Mouse (Mus musculus): ENCODE measurements at regions not wholly inside any gene's neighbourhood (a gene's known extent, or its start where the extent isn't known, plus 50 kb on each side); places are given as distances from the start of the nearest gene placed in this dataset.

DNA sequence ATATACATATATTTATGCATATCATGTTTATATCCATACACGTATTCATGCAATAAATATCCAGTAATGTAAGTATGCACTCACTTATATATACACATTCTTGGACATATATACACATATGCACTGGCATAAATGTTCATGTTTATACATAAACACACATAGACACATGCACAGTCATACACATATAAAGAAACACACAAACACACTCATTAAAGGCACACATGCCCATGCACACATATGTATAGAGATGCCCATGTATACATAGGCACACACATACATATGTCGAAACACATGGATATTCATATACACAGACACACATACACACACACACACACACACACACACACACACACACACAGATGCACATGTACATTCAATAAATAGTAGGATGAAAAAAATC, 189.3 kb upstream of the Chl1 start:
- ATAC-seq (ENCODE audit: low FRiP score, low TSS enrichment) (no peak), DNase-seq (ENCODE audit: low spot score) (no peak)
- H3K4me1 ChIP-seq (replicated peaks; ENCODE audit: control insufficient read depth, insufficient read depth), result no peaks in the 10 kb centered on the region
- no peak overlapping the region for H3K4me2 ChIP-seq (replicated peaks; ENCODE audit: low read depth)
- TF ChIP-seq EP300 (optimal IDR thresholded peaks at IDR 0.05) (no peak), CTCF (IDR thresholded peaks at IDR 0.05; ENCODE audit: low read depth) (no peak)
- no peak overlapping the region for H3K4me3 ChIP-seq (ENCODE audit: low read depth, low read length)
- no peaks in the 10 kb centered on the region for H3K36me3 ChIP-seq (ENCODE audit: control insufficient read depth, insufficient read depth, low read length)
- 75% methylated on average over 2 of the region's 2 CpGs for WGBS
- H3K27me3 ChIP-seq (ENCODE audit: control insufficient read depth, insufficient read depth, low read length), result no peaks in the 10 kb centered on the region
- no peak overlapping the region for H3K9ac ChIP-seq (ENCODE audit: low read length)
- H3K9me3 ChIP-seq (ENCODE audit: control insufficient read depth, low read length), result no peaks in the 10 kb centered on the region
- no peak overlapping the region for H3K27ac ChIP-seq (replicated peaks)

GRCm38 (mm10) chr6:103322442-103322841, 187.9 kb upstream of the Chl1 start:
- no peak overlapping the region for H3K9ac ChIP-seq (ENCODE audit: low read length)
- no peak overlapping the region for H3K4me2 ChIP-seq (replicated peaks; ENCODE audit: low read depth)
- H3K9me3 ChIP-seq (ENCODE audit: control insufficient read depth, low read length), result no peaks in the 10 kb centered on the region
- no peak overlapping the region for H3K4me3 ChIP-seq (ENCODE audit: low read depth, low read length)
- H3K36me3 ChIP-seq (ENCODE audit: control insufficient read depth, insufficient read depth, low read length), result no peaks in the 10 kb centered on the region
- H3K4me1 ChIP-seq (replicated peaks; ENCODE audit: control insufficient read depth, insufficient read depth), result no peaks in the 10 kb centered on the region
- no peak for TF ChIP-seq CTCF (IDR thresholded peaks at IDR 0.05; ENCODE audit: low read depth)
- TF ChIP-seq EP300 (optimal IDR thresholded peaks at IDR 0.05), result no peak
- no peak overlapping the region for H3K27ac ChIP-seq (replicated peaks)
- DNase-seq (ENCODE audit: low spot score) (no peak), ATAC-seq (ENCODE audit: low FRiP score, low TSS enrichment) (no peak)
- H3K27me3 ChIP-seq (ENCODE audit: control insufficient read depth, insufficient read depth, low read length), result no peaks in the 10 kb centered on the region

DNA sequence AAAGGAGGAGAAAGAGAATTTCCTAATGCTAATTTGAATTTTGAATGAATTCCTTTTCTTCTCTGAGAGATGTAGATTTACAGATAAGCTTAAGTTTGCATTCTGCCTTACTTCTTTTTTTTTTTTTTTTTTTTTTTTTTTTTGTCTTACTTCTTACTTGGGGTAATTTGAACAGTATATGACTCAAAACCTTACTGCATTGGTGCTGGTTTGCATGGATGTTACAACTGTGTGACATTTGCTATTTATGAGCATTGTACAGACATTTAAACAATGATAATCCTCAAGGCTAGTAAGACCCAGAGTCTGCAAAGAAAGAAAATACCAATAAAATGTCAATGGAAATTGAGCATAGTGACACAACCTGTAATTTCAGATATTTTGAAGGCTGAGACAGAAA, 174.7 kb upstream of the Chl1 start:
- no peak for DNase-seq (ENCODE audit: low spot score)
- TF ChIP-seq CTCF (IDR thresholded peaks at IDR 0.05; ENCODE audit: low read depth) (no peak), EP300 (optimal IDR thresholded peaks at IDR 0.05) (no peak)
- Histone ChIP-seq H3K4me1 (replicated peaks; ENCODE audit: control insufficient read depth, insufficient read depth) (no peaks in the 10 kb centered on the region), H3K36me3 (ENCODE audit: control insufficient read depth, insufficient read depth, low read length) (no peaks in the 10 kb centered on the region), H3K4me2 (replicated peaks; ENCODE audit: low read depth) (no peak overlapping the region), H3K9me3 (ENCODE audit: control insufficient read depth, low read length) (no peaks in the 10 kb centered on the region), H3K9ac (ENCODE audit: low read length) (no peak overlapping the region), H3K27me3 (ENCODE audit: control insufficient read depth, insufficient read depth, low read length) (no peaks in the 10 kb centered on the region), H3K27ac (replicated peaks) (no peak overlapping the region), H3K4me3 (ENCODE audit: low read depth, low read length) (no peak overlapping the region)
- ATAC-seq (ENCODE audit: low FRiP score, low TSS enrichment), result no peak

GRCm38 (mm10) chr6:103339961-103340732, 170.2 kb upstream of the Chl1 start:
- Histone ChIP-seq H3K27ac (replicated peaks) (no peak overlapping the region), H3K27me3 (ENCODE audit: control insufficient read depth, insufficient read depth, low read length) (no peaks in the 10 kb centered on the region), H3K4me1 (replicated peaks; ENCODE audit: control insufficient read depth, insufficient read depth) (no peaks in the 10 kb centered on the region), H3K36me3 (ENCODE audit: control insufficient read depth, insufficient read depth, low read length) (no peaks in the 10 kb centered on the region), H3K9ac (ENCODE audit: low read length) (no peak overlapping the region), H3K4me3 (ENCODE audit: low read depth, low read length) (no peak overlapping the region), H3K9me3 (ENCODE audit: control insufficient read depth, low read length) (no peaks in the 10 kb centered on the region), H3K4me2 (replicated peaks; ENCODE audit: low read depth) (no peak overlapping the region)
- TF ChIP-seq CTCF (IDR thresholded peaks at IDR 0.05; ENCODE audit: low read depth) (no peak), EP300 (optimal IDR thresholded peaks at IDR 0.05) (no peak)
- 61% methylated on average over 7 of the region's 7 CpGs for WGBS
- DNase-seq (ENCODE audit: low spot score), result no peak
- ATAC-seq (ENCODE audit: low FRiP score, low TSS enrichment), result no peak

DNA sequence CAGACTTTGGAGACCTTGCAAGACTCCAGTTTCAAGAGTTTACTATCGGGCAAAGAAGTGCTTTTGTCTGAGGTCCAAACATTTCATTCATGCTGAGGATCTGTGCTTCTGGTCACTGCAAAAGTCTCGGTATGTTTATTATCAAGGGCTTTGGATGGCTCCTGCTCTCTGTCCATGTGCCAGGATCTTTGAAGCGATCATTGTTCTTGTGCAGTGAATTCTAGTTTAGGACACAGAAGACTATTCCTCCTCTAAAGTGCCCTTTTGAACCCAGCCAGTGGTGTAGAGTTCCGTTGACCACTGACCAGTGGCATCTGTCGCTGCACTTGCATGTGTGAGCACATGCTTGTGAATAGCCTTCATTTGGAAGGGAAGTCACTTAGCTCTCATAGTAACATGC, 166.9 kb upstream of the Chl1 start:
- Histone ChIP-seq H3K4me2 (replicated peaks; ENCODE audit: low read depth) (no peak overlapping the region), H3K4me1 (replicated peaks; ENCODE audit: control insufficient read depth, insufficient read depth) (no peaks in the 10 kb centered on the region), H3K27ac (replicated peaks) (no peak overlapping the region), H3K9me3 (ENCODE audit: control insufficient read depth, low read length) (no peaks in the 10 kb centered on the region), H3K4me3 (ENCODE audit: low read depth, low read length) (no peak overlapping the region), H3K36me3 (ENCODE audit: control insufficient read depth, insufficient read depth, low read length) (no peaks in the 10 kb centered on the region), H3K27me3 (ENCODE audit: control insufficient read depth, insufficient read depth, low read length) (no peaks in the 10 kb centered on the region), H3K9ac (ENCODE audit: low read length) (no peak overlapping the region)
- DNase-seq (ENCODE audit: low spot score) (no peak), ATAC-seq (ENCODE audit: low FRiP score, low TSS enrichment) (no peak)
- WGBS, result 65% methylated on average over 5 of the region's 5 CpGs
- TF ChIP-seq CTCF (IDR thresholded peaks at IDR 0.05; ENCODE audit: low read depth), result no peak
- no peak for TF ChIP-seq EP300 (optimal IDR thresholded peaks at IDR 0.05)

GRCm38 (mm10) chr6:103344413-103344812, 166.0 kb upstream of the Chl1 start:
- H3K4me3 ChIP-seq (ENCODE audit: low read depth, low read length), result no peak overlapping the region
- H3K27me3 ChIP-seq (ENCODE audit: control insufficient read depth, insufficient read depth, low read length), result no peaks in the 10 kb centered on the region
- H3K4me2 ChIP-seq (replicated peaks; ENCODE audit: low read depth), result no peak overlapping the region
- H3K9me3 ChIP-seq (ENCODE audit: control insufficient read depth, low read length), result no peaks in the 10 kb centered on the region
- WGBS, result 49% methylated on average over 2 of the region's 2 CpGs
- no peaks in the 10 kb centered on the region for H3K4me1 ChIP-seq (replicated peaks; ENCODE audit: control insufficient read depth, insufficient read depth)
- no peak for ATAC-seq (ENCODE audit: low FRiP score, low TSS enrichment)
- TF ChIP-seq EP300 (optimal IDR thresholded peaks at IDR 0.05), result no peak
- TF ChIP-seq CTCF (IDR thresholded peaks at IDR 0.05; ENCODE audit: low read depth), result no peak
- no peak overlapping the region for H3K9ac ChIP-seq (ENCODE audit: low read length)
- DNase-seq (ENCODE audit: low spot score), result no peak
- H3K27ac ChIP-seq (replicated peaks), result peak overlapping the region; percentile 53; the same call in 1 of the 2 replicates
- no peaks in the 10 kb centered on the region for H3K36me3 ChIP-seq (ENCODE audit: control insufficient read depth, insufficient read depth, low read length)
